Mouse (Mus musculus) C2C12 (cell line): Measurements from ENCODE around the gene Gpr35.
A peak's percentile ranks its signal among the peaks of the same experiment; 100 is the strongest.

ENCODE experiments used
- CEBPB ChIP-seq: IDR thresholded peaks from one replicate; pipeline ENCODE4 v1.6.1; 2011; ENCODE audit warnings: low read depth, mild to moderate bottlenecking, control low read depth, moderate library complexity
- CTCF ChIP-seq: IDR thresholded peaks from one replicate; pipeline ENCODE4 v1.5.1; 2011; ENCODE audit not compliant: control insufficient read depth, insufficient read depth, insufficient read length
- FOSL1 ChIP-seq: IDR thresholded peaks from one replicate; pipeline ENCODE4 v1.8.0; 2011; ENCODE audit warnings: mild to moderate bottlenecking, low read length; ENCODE audit not compliant: poor library complexity, insufficient read depth, severe bottlenecking
- MAX ChIP-seq: IDR thresholded peaks from one replicate; pipeline ENCODE4 v1.6.1; 2011; ENCODE audit warnings: mild to moderate bottlenecking, control low read depth
- MYOD1 ChIP-seq: IDR thresholded peaks from one replicate; pipeline ENCODE4 v1.6.1; 2011; ENCODE audit warnings: low read depth; ENCODE audit not compliant: control insufficient read depth, insufficient read length
- MYOG ChIP-seq: IDR thresholded peaks from one replicate; pipeline ENCODE4 v1.6.1; 2011; ENCODE audit not compliant: control insufficient read depth, insufficient read length; ENCODE audit errors: extremely low read depth
- USF1 ChIP-seq: IDR thresholded peaks from one replicate; pipeline ENCODE4 v1.6.1; 2011; ENCODE audit warnings: low read depth, mild to moderate bottlenecking, control low read depth, moderate library complexity

DNA sequence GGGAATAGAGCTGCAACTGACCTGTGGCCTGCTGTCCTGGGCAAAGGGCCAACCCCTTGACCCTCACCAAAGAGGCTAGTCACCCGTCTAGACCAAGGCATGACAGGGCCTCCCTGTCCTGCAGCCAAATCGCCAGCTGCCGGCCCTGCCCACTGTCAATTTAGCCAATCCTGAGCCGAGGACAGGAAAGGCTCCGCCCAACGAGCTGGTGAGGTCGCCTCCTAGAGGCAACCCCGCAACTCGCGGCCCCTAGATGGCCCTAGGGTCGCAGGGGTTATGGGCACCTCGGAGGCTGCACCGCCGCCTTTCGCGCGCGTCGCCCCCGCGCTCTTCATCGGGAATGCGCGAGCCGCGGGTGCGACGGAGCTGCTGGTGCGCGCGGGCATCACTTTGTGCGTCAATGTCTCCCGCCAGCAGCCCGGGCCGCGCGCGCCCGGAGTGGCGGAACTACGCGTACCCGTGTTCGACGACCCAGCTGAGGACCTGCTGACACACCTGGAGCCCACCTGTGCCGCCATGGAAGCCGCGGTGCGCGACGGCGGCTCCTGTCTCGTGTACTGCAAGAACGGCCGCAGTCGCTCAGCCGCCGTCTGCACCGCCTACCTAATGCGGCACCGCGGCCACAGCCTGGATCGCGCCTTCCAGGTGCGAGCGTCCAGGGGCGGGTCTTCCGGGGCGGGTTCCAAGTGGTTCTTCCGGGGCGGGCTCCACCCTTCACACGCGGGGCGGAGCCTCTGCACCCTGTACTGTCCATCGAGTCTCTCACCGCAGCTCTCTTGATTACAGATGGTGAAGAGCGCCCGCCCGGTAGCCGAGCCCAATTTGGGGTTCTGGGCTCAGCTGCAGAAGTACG is 43.7 kb upstream of the Gpr35 start, which contains the start of gene Dusp28:
- TF ChIP-seq MAX (no peak), USF1 (no peak), CTCF (peak; percentile 55), MYOD1 (peak; percentile 6), CEBPB (no peak), MYOG (no peak), FOSL1 (no peak)
